Mouse (Mus musculus) heart, adult 2 months (tissue): ENCODE results near the gene Tagln3.

Experiments
- CTCF ChIP-seq: fragments of 200-600 bp; IDR thresholded peaks from 2 replicates; pipeline ENCODE4 v1.8.1; 2022; ENCODE audit warnings: antibody characterized with exemption, mild to moderate bottlenecking, moderate library complexity
- EP300 ChIP-seq: fragments of 200-500 bp; IDR thresholded peaks from 2 replicates; pipeline ENCODE4 v1.6.1; 2011; ENCODE audit warnings: low read depth, low read length, control low read depth; ENCODE audit not compliant: insufficient read depth
- POLR2A ChIP-seq: fragments of 200-500 bp; IDR thresholded peaks from 2 replicates; pipeline ENCODE4 v1.6.1; 2011; ENCODE audit warnings: mild to moderate bottlenecking, low read depth, low read length, control low read depth; ENCODE audit not compliant: insufficient read depth

DNA sequence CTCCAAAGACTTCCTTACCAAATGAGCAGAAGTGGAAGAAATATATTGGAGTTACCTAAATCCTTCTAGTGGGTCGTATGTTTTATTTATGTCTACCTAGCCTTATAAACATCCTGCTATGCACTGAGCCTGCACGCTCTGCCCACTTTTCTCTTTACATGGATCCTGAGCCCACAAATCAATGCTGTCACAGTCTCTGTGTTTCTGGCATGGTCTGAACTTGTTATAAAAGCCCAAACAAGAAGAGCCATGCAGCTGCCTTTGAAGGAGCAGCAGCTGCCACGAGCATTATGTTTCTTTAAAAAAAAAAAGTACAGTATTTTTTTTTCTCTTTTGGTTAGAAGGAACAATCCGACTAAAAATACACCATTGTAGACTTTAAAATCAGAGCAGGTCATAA is 43.0 kb upstream of the Tagln3 start:
- TF ChIP-seq EP300 (no peak), CTCF (no peak), POLR2A (no peak)
